Mouse (Mus musculus) yolk sac, embryonic 10.5 days (tissue): ENCODE results near the gene Rpain.

ENCODE experiments used
- DNase-seq: peaks from one replicate; pipeline ENCODE4 v3.0.0-alpha.2; 2017; ENCODE audit warnings: low spot score

Gene Rpain

GRCm38 (mm10) chr11:71001167-71001566 lies 31.2 kb downstream of the Rpain start:
- DNase-seq = no peak

- DNase-seq = peak; percentile 5
These were observed 33.8 kb downstream of the Rpain start for GRCm38 (mm10) chr11:71003611-71004315.

DNA sequence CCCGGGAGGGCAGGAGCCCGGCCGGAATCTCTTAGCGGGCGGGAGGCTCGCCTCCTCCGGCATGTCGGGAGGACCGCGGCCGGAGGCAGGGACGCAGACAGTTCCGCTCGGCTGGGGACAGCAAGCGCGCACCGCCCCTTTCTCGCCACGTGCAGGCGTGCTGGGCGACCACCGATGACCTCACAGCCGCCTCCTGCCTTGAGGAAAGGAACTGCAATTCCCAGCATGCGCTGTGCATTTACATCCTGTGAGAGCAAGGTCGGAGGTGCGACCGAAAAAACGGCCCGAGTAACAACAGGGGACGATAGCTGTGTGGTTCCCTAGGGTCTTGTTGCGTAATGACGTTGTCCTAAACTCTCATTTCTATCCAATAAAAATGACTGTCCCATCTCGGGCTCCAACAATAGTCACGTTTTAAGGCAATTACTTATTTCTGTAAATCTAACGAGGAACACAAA lies 34.3 kb downstream of the Rpain start, which contains the start of gene Dhx33:
Gene Dhx33, minus strand, starts transcription at position 122 of the 458 bp plus-strand sequence.
- peak; percentile 98 for DNase-seq

DNA sequence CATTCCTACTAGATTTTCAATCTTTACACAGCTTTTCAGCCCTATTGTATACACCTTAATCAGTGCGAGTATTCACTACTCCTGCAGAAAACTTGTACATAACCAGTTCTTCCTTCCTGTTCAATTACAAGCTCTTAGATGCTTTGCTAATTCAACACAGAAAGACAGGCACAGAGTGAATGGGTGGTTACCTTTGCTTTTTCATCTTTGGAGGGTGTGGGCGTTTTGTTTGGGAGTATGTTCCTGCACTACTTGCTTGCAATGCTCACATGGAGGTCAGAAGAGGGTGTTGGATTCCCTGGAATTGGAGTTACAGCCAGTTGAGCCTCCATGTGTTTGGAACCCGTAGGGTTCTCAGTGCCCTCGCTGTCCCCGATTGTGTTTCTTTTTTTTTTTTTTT lies 35.0 kb downstream of the Rpain start:
- no peak for DNase-seq

- no peak for DNase-seq
These were observed 37.0 kb downstream of the Rpain start for GRCm38 (mm10) chr11:71007026-71007425.

GRCm38 (mm10) chr11:71007831-71008230 lies 37.8 kb downstream of the Rpain start:
- DNase-seq = no peak

GRCm38 (mm10) chr11:71008321-71008720 lies 38.3 kb downstream of the Rpain start:
- DNase-seq = no peak

DNA sequence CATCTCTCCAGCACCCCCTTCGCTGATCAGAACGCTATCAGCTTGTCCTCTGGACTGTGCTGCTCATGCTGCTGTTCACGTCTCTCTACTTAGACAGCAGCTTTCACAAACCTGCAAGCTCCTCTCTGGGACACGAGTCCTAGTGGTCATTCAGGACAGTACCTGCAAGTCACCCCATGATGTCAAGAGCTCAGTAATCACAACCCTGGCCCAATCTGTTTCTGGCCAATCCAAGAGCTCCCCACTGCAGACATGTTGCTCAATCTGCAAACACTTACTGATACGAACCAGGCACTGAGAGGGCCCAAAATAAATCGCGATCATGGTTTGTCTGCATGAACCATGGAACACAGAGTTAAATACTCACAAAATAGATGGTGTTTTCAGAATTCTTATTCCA lies 42.7 kb downstream of the Rpain start:
- DNase-seq = no peak

GRCm38 (mm10) chr11:71017051-71017450 lies 47.0 kb downstream of the Rpain start:
- DNase-seq = no peak

GRCm38 (mm10) chr11:71018416-71019200 lies 48.6 kb downstream of the Rpain start:
- DNase-seq = no peak

GRCm38 (mm10) chr11:71019201-71020068 lies 49.4 kb downstream of the Rpain start, which contains the start of the genes Mis12 and Derl2:
Gene Mis12 (plus strand): TSS chr11:71019611.
Gene Derl2 (minus strand): TSS chr11:71019841.
- peak; percentile 99 for DNase-seq
